Mouse (Mus musculus) heart, embryonic 14.5 days (tissue): ENCODE results near the gene Coro1c. TPM values are rescaled to one million over a fixed set of nuclear protein-coding genes. Genes with fewer than 3 reads are reported as not detected.
A peak's percentile ranks its signal among the peaks of the same experiment; 100 is the strongest.

Source experiments
- ATAC-seq: fragments of 200-750 bp; cut with Nextera tagmentation; 2 replicates; pipeline ENCODE4 v1.8.0; 2017; ENCODE audit warnings: low read depth, moderate TSS enrichment; ENCODE audit not compliant: insufficient number of reproducible peaks, insufficient read depth, low FRiP score
- H3K27ac ChIP-seq, 2 experiments: fragments of 200-500 bp in 1 of 2; fragments of 300-500 bp in 1 of 2; sonication (generic) in 1 of 2; replicated peaks in 1 of 2; 2 replicates each; pipeline ENCODE4 v1.5.1; 2012 to 2014; ENCODE audit warnings: low read depth in 2 of 2, low read length in 2 of 2, control low read depth in 1 of 2, mild to moderate bottlenecking in 1 of 2, mixed read lengths in 1 of 2; ENCODE audit not compliant: control insufficient read depth in 1 of 2, insufficient read depth in 1 of 2
- H3K27me3 ChIP-seq: fragments of 300-500 bp; sonication (generic); 2 replicates; pipeline ENCODE4 v1.6.1; 2014; ENCODE audit warnings: mild to moderate bottlenecking, low read length, control low read depth; ENCODE audit not compliant: control insufficient read depth, insufficient read depth
- H3K36me3 ChIP-seq: fragments of 300-500 bp; sonication (generic); 2 replicates; pipeline ENCODE4 v1.6.1; 2014; ENCODE audit warnings: mild to moderate bottlenecking, control low read depth, low read length, mixed read lengths; ENCODE audit not compliant: control insufficient read depth, insufficient read depth
- H3K4me1 ChIP-seq, 2 experiments: fragments of 200-500 bp in 1 of 2; fragments of 300-500 bp in 1 of 2; sonication (generic) in 1 of 2; 2 replicates each; pipeline ENCODE4 v1.6.1; 2012 to 2014; ENCODE audit warnings: low read length in 2 of 2, control low read depth in 1 of 2, mixed read lengths in 1 of 2; ENCODE audit not compliant: control insufficient read depth in 2 of 2, insufficient read depth in 2 of 2
- H3K4me2 ChIP-seq: fragments of 300-500 bp; sonication (generic); 2 replicates; pipeline ENCODE4 v1.6.1; 2014; ENCODE audit warnings: mild to moderate bottlenecking, low read length
- H3K4me3 ChIP-seq, 2 experiments: fragments of 200-500 bp in 1 of 2; fragments of 300-500 bp in 1 of 2; sonication (generic) in 1 of 2; 2 replicates each; pipeline ENCODE4 v1.5.1; 2012 to 2014; ENCODE audit warnings: low read length in 2 of 2, mild to moderate bottlenecking in 2 of 2, control low read depth in 1 of 2, low read depth in 1 of 2, moderate library complexity in 1 of 2; ENCODE audit not compliant: control insufficient read depth in 1 of 2, insufficient read depth in 1 of 2
- H3K9ac ChIP-seq: fragments of 300-500 bp; sonication (generic); 2 replicates; pipeline ENCODE4 v1.6.1; 2014; ENCODE audit warnings: mild to moderate bottlenecking, low read length
- H3K9me3 ChIP-seq: fragments of 300-500 bp; sonication (generic); 2 replicates; pipeline ENCODE4 v1.6.1; 2016; ENCODE audit warnings: low read length, control low read depth; ENCODE audit not compliant: control insufficient read depth
- WGBS: fragments of 180-500 bp; shearing (Covaris S2); extraction: QIAGEN DNeasy Blood & Tissue Kit; methylation state at CpG from one replicate; pipeline ENCODE4 v1.1.7; 2014; 5-methylcytosine and 5-hydroxymethylcytosine counted together
- polyA plus RNA-seq: library from polyadenylated mRNA; unstranded; fragments of >200 nt; fragmentation: Nextera tagmentation; extraction: Ambion mirVana; gene quantifications from 2 replicates; pipeline ENCODE4 v1.2.1, GENCODE M21; 2014

The Coro1c gene
- polyA plus RNA-seq, 1 experiment from 2014 or later = 84.9 TPM

DNA sequence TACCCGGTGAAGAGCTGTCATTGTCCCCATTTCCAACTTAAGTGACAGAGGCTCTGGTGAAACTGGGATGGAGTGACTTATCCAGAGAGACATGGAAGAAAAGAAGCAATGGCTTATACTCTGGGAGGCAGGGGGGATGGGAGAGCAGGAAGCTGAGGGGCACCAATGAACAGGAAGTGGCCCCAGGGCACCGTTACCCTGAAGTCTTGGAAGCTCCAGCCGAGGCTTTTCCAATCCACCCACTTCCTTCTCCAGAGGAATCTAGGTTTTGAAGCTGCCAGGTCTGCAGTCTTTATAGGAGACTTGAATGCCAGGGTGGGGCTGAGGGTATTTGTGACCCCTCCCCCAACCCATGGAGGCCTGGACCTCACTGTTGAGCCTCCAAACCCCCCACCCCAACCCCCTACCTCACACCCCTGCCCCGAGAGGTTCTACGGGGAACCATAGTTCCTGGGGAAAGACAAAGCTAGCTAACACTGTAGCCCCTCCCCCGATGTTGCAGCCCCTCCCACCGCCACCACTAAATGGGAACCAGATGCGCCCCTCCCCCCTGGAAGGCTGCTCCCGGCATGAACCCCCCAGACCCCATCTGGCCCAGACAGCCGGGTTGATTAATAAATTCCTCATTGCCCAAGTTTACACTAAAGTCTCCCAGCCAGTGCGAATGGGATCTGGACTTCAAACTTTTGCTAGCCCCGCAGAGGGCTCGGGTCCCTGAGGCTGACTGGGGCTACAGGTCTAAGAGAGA lies 112.0 kb downstream of the Coro1c start:
- Histone ChIP-seq H3K4me2 (peak overlapping the region; percentile 37), H3K4me3 (no peak overlapping the region), H3K4me1 (peaks cover 0 to 10% of the 10 kb centered on the region in 2 experiments; a peak in 3 of 4 replicates), H3K36me3 (no peaks in the 10 kb centered on the region), H3K27me3 (no peaks in the 10 kb centered on the region; the same call in 1 of the 2 replicates), H3K9me3 (no peaks in the 10 kb centered on the region), H3K27ac (peak overlapping the region; percentile 19 to 26; a peak in 2 of 4 replicates), H3K9ac (peak overlapping the region; percentile 10; the same call in 1 of the 2 replicates)
- no peak for ATAC-seq
- 9% methylated on average over 13 of the region's 13 CpGs for WGBS

Other genes starting within 250 kb of the Coro1c start
- gene 1700069L16Rik, start 184.0 kb downstream of the Coro1c start, polyA plus RNA-seq = not detected in 2 replicates
- gene Ficd, start 173.0 kb downstream of the Coro1c start, polyA plus RNA-seq = 4.0 and 4.6 TPM in 2 replicates
- gene Sart3, start 136.2 kb downstream of the Coro1c start, polyA plus RNA-seq = 25.9 and 27.7 TPM in 2 replicates
- 128 and 132 TPM in 2 replicates for gene Iscu, start 136.0 kb downstream of the Coro1c start, polyA plus RNA-seq
- 6.1 and 7.8 TPM in 2 replicates for gene Tmem119, start 108.2 kb downstream of the Coro1c start, polyA plus RNA-seq
- gene Selplg, start 76.1 kb downstream of the Coro1c start, polyA plus RNA-seq = 2.3 and 3.1 TPM in 2 replicates
- 15.1 and 16.4 TPM in 2 replicates for gene Ssh1, start 85.1 kb upstream of the Coro1c start, polyA plus RNA-seq
- not detected in 2 replicates for gene Dao, start 94.9 kb upstream of the Coro1c start, polyA plus RNA-seq
- 5.4 and 7.6 TPM in 2 replicates for gene Usp30, start 156.7 kb upstream of the Coro1c start, polyA plus RNA-seq
- gene Svop, start 182.8 kb upstream of the Coro1c start, polyA plus RNA-seq = 0.11 TPM in 1 of 2 replicates, not detected in the other
- 9.1 and 9.8 TPM in 2 replicates for gene Alkbh2, start 219.5 kb upstream of the Coro1c start, polyA plus RNA-seq
- gene Ung, start 221.6 kb upstream of the Coro1c start, polyA plus RNA-seq = 28.3 and 34.1 TPM in 2 replicates
- 12.1 and 13.7 TPM in 2 replicates for gene Acacb, start 237.8 kb upstream of the Coro1c start, polyA plus RNA-seq